Mouse (Mus musculus): Measurements from ENCODE around the gene Asic1. TPM values are rescaled to one million over a fixed set of nuclear protein-coding genes. Genes with fewer than 3 reads are reported as not detected.
A peak's percentile ranks its signal among the peaks of the same experiment; 100 is the strongest.

The Asic1 gene
- polyA plus RNA-seq, 1 experiment from 2014 or later = 29.0 TPM

DNA sequence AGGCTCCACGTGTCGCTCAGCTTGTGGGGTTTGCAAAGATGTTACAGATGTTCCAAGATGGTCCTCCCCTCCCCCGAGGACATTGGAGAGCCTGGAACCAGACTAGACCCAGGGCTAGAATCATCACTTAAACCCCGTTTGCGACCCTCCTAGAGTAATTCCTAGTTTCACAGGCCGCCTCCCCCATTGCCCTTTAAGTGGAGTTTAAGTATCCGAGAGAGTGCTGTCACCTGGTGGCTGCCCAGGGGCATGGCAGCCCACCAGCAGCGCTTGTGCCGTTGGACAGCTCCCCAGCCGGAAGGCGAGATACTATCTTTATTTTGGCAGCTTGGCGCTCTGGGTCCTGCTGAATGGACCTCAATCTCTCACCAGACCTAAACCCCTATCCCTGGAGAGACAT lies 1.3 kb upstream of the Asic1 start:
- Histone ChIP-seq H3K9me3 (no peaks in the 10 kb centered on the region), H3K27me3 (ENCODE audit: insufficient read depth, poor library complexity, severe bottlenecking) (peaks cover 91% of the 10 kb centered on the region), H3K36me3 (no peaks in the 10 kb centered on the region), H3K4me1 (replicated peaks) (peaks cover 75% of the 10 kb centered on the region), H3K27ac (no peak overlapping the region; the same call in 1 of the 2 replicates), H3K4me3 (peak overlapping the region; percentile 5; the same call in 1 of the 2 replicates)
- 2% methylated on average over 12 of the region's 12 CpGs for WGBS
- peak; percentile 74 for DNase-seq (ENCODE audit: low spot score)

DNA sequence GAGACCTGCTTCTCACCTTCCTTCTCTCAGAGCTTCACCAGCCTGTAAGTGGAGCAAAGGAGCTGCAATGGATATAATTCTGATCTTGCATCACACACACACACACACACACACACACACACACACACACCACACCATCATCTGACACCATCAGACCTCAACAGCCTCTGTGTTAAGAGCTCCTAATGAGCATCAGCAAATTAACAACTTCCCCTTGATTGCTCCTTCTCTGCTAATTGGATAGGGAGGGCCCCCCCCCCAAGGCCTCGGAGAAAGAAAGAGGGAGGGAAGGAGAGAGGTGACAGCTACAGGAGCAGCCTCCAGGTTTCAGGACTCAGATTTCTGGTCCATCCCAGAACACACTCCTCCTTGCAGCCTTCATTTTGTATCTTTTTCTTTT lies 776 bp upstream of the Asic1 start:
- Histone ChIP-seq H3K27me3 (ENCODE audit: insufficient read depth, poor library complexity, severe bottlenecking) (peaks cover 88% of the 10 kb centered on the region), H3K9me3 (no peaks in the 10 kb centered on the region), H3K27ac (no peak overlapping the region; the same call in 1 of the 2 replicates), H3K36me3 (no peaks in the 10 kb centered on the region), H3K4me3 (peak overlapping the region; percentile 5; the same call in 1 of the 2 replicates), H3K4me1 (replicated peaks) (peaks cover 70% of the 10 kb centered on the region)
- DNase-seq (ENCODE audit: low spot score) = no peak
- WGBS = 13% methylated on average over 1 of the region's 1 CpGs

DNA sequence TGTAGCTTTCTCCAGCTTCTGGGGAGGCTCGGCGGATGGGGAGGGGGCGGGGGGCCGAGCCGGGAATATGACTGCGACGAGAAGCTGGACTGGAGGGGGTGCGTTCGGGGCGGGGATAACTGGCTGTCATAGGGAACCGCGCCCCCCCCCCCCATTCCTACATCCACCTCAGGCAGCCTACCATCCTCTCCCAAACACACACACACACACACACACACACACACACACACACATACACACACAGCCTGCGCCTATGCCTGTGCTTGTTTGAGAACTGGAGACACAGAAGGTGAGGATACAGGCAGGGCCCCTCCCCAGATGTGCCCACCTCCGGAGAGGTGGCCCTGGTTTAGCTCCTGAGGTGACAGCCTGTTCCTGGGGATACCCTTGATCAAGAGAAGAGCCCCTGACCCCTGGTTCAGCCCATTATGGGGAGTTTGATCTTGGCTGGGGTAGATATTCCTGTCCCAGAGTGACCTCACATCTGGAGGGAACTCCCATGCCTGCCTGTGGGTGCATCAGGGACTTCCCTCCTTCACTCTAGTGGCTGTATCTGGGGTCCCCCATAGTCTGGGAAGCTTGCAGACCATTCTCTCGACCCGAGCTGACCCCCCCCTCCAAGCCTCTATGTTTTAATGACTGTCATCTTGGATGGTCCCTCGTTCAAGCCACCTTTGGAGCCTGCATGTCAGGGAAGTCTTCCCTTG lies 949 bp downstream of the Asic1 start:
- WGBS = 13% methylated on average over 15 of the region's 17 CpGs
- no peak for DNase-seq (ENCODE audit: low spot score)

DNA sequence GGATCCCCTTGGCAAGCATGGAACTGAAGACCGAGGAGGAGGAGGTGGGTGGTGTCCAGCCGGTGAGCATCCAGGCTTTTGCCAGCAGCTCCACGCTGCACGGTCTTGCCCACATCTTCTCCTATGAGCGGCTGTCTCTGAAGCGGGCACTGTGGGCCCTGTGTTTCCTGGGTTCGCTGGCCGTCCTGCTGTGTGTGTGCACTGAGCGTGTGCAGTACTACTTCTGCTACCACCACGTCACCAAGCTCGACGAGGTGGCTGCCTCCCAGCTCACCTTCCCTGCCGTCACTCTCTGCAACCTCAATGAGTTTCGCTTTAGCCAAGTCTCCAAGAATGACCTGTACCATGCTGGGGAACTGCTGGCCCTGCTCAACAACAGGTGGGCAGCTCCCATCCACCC lies 1.6 kb downstream of the Asic1 start:
- no peak for DNase-seq (ENCODE audit: low spot score)
- H3K9me3 ChIP-seq = no peaks in the 10 kb centered on the region
- WGBS = 79% methylated on average over 14 of the region's 14 CpGs
- H3K4me3 ChIP-seq = peak overlapping the region; percentile 75; the same call in 1 of the 2 replicates
- H3K4me1 ChIP-seq (replicated peaks) = peaks cover 53% of the 10 kb centered on the region
- H3K27ac ChIP-seq = no peak overlapping the region
- H3K36me3 ChIP-seq = no peaks in the 10 kb centered on the region
- peaks cover 68% of the 10 kb centered on the region for H3K27me3 ChIP-seq (ENCODE audit: insufficient read depth, poor library complexity, severe bottlenecking)

More for the DNA sequence above, 949 bp downstream of the Asic1 start:
- Histone ChIP-seq H3K27me3 (ENCODE audit: insufficient read depth, poor library complexity, severe bottlenecking) (peaks cover 75% of the 10 kb centered on the region), H3K9me3 (no peaks in the 10 kb centered on the region), H3K4me1 (replicated peaks) (peaks cover 55% of the 10 kb centered on the region), H3K36me3 (no peaks in the 10 kb centered on the region), H3K4me3 (peak overlapping the region; percentile 75), H3K27ac (peak overlapping the region; percentile 89)

DNA sequence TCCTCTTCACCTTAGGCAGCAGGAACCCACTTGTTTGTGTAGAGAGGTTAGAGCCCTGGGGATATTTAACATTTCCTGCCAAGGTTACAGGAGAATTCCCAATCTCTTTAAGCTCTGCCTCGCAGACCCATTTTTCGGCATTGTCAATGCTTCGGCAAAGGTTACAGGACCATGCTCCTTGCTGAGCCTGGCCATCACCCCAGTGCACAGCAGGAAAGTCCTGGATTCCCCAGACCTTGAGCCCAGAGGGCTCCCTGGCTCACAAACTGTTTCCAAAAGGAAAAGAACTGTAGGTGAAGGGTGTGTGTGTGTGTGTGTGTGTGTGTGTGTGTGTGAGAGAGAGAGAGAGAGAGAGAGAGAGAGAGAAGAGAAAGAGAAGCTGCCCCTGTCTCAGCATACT lies 4.7 kb downstream of the Asic1 start:
- Histone ChIP-seq H3K4me3 (no peak overlapping the region), H3K9me3 (no peaks in the 10 kb centered on the region), H3K36me3 (no peaks in the 10 kb centered on the region), H3K27me3 (ENCODE audit: insufficient read depth, poor library complexity, severe bottlenecking) (peaks cover 45% of the 10 kb centered on the region), H3K27ac (no peak overlapping the region), H3K4me1 (replicated peaks) (peaks cover 62% of the 10 kb centered on the region)
- DNase-seq (ENCODE audit: low spot score) = no peak
- WGBS = 74% methylated on average over 3 of the region's 3 CpGs

DNA sequence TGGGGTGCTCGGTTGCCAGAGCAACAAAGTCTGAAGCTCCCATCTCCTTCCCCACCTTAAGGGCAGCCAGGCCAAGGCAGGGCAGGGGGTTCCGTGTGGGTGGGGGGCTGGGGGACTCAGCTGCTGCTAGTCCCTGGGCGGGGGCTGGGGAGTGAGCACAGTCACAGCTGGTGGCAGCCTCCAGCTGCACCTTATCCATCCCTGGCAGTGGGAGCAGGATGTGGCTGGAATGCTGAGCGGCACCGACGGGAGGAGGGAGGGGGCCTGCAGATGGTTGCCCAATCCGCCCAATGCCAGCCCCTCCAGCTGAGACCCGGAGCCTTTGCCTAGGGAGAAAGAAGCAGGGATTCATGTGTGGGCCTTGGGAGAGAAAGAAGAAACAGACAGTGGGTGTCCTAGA lies 6.9 kb downstream of the Asic1 start:
- H3K27me3 ChIP-seq (ENCODE audit: insufficient read depth, poor library complexity, severe bottlenecking) = peaks cover 23% of the 10 kb centered on the region
- H3K36me3 ChIP-seq = no peaks in the 10 kb centered on the region
- no peak overlapping the region for H3K4me3 ChIP-seq
- peak; percentile 40 for DNase-seq (ENCODE audit: low spot score)
- peak overlapping the region; percentile 75 for H3K27ac ChIP-seq
- H3K9me3 ChIP-seq = no peaks in the 10 kb centered on the region
- H3K4me1 ChIP-seq (replicated peaks) = peaks cover 42% of the 10 kb centered on the region
- WGBS = 31% methylated on average over 8 of the region's 8 CpGs

DNA sequence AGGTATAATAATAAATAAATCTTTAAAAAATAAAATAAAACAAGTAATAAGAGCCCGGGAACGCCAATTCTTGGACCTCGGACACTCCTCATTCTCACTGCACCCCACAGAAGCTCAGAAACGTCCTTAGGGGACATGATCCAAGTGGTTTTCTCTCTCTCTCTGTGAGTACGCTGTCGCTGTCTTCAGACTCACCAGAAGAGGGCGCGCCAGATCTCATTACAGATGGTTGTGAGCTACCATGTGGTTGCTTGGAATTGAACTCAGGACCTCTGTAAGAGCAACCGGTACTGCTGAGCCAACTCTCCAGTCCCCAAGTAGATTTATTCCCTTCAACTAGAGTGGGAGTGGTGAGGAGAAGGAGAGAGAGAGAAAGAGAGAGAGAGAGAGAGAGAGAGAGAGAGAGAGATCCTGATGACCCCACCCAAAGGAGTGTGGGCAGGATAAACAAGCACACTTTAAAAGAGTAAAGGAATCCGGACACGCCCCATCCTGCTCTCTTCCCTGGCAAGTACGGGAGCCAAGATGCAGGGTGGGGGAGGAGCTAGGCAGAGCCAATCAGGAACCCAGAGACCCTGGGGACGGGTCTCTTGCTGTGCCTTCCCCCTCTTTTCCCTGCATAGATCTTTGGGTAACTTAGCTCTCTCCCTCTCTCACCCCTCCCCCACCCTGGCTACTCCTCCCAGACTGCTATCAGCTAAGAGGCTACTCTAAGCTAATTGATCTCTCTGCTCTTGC lies 8.1 kb downstream of the Asic1 start:
- WGBS = 15% methylated on average over 13 of the region's 13 CpGs
- H3K4me3 ChIP-seq = no peak overlapping the region
- peak overlapping the region; percentile 42; the same call in 1 of the 2 replicates for H3K27ac ChIP-seq
- no peaks in the 10 kb centered on the region for H3K36me3 ChIP-seq
- H3K27me3 ChIP-seq (ENCODE audit: insufficient read depth, poor library complexity, severe bottlenecking) = peaks cover 13% of the 10 kb centered on the region
- DNase-seq (ENCODE audit: low spot score) = peak; percentile 47
- H3K9me3 ChIP-seq = no peaks in the 10 kb centered on the region
- H3K4me1 ChIP-seq (replicated peaks) = peaks cover 34% of the 10 kb centered on the region

DNA sequence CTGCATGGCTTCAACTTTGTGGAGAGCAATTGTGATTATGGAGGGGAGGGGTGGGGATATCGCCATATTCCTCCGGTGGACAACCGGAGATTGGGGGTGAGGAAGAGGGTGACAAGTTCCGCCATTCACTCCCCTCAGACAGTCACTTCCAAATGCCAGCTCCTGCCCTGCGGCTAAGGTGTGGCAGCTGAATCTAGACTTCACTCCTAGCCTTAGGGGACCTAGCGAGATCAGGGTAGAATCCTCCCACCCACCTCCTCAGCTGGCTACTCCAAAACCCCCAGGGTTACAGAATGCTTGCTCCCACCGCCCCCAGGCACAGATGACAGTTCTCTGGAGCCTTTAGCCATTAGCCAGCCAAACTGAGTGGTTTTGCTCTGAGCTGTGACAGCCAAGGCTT lies 8.8 kb downstream of the Asic1 start:
- H3K36me3 ChIP-seq = no peaks in the 10 kb centered on the region
- WGBS = 59% methylated on average over 7 of the region's 7 CpGs
- H3K4me3 ChIP-seq = no peak overlapping the region
- no peak for DNase-seq (ENCODE audit: low spot score)
- no peaks in the 10 kb centered on the region for H3K9me3 ChIP-seq
- peaks cover 5% of the 10 kb centered on the region; the same call in 1 of the 2 replicates for H3K27me3 ChIP-seq (ENCODE audit: insufficient read depth, poor library complexity, severe bottlenecking)
- H3K27ac ChIP-seq = peak overlapping the region; percentile 57
- H3K4me1 ChIP-seq (replicated peaks) = peaks cover 31% of the 10 kb centered on the region

DNA sequence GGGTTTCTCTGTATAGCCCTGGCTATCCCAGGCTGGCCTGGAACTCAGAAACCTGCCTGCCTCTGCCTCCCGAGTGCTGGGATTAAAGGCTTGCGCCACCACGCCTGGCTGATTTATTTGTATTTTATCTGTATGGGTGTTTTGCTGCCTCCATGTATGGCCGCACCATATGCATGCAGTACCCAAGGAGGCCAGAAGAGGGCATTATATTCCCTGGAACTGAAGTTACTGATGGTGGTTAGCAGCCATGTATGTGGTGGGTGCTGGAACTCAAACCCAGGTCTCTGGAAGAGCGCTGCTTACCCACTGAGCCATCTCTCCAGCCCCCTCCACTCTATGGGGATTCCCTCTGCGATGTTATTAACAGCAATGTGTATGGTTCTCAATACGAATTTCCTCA lies 12.7 kb downstream of the Asic1 start:
- no peak for DNase-seq (ENCODE audit: low spot score)
- H3K9me3 ChIP-seq = no peaks in the 10 kb centered on the region
- H3K4me1 ChIP-seq (replicated peaks) = peaks cover 15% of the 10 kb centered on the region
- 91% methylated on average over 7 of the region's 7 CpGs for WGBS
- no peaks in the 10 kb centered on the region for H3K36me3 ChIP-seq
- H3K4me3 ChIP-seq = no peak overlapping the region
- H3K27me3 ChIP-seq (ENCODE audit: insufficient read depth, poor library complexity, severe bottlenecking) = no peaks in the 10 kb centered on the region
- H3K27ac ChIP-seq = no peak overlapping the region

DNA sequence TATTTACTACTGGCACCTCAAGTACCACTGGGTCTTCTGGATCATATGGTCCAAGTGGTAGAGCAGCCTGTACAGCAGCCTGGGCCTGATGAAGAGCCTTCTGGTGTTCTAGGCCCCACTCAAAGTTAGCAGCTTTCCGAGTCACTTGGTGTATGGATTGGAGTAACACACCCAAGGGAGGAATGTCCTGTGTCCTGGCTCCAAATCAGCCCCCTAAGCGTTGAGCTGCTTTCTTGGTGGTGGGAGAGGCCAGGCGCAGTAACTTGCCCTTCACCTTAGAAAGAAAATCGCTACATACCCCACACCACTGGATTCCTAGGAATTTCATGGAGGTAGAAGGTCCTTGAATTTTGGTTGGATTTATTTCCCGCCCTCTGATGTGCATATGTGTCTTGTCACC lies 14.0 kb downstream of the Asic1 start:
- DNase-seq (ENCODE audit: low spot score) = no peak
- WGBS = 93% methylated on average over 5 of the region's 5 CpGs
- Histone ChIP-seq H3K27me3 (ENCODE audit: insufficient read depth, poor library complexity, severe bottlenecking) (no peaks in the 10 kb centered on the region), H3K27ac (no peak overlapping the region), H3K4me3 (no peak overlapping the region), H3K4me1 (replicated peaks) (peaks cover 12% of the 10 kb centered on the region), H3K36me3 (no peaks in the 10 kb centered on the region), H3K9me3 (no peaks in the 10 kb centered on the region)

DNA sequence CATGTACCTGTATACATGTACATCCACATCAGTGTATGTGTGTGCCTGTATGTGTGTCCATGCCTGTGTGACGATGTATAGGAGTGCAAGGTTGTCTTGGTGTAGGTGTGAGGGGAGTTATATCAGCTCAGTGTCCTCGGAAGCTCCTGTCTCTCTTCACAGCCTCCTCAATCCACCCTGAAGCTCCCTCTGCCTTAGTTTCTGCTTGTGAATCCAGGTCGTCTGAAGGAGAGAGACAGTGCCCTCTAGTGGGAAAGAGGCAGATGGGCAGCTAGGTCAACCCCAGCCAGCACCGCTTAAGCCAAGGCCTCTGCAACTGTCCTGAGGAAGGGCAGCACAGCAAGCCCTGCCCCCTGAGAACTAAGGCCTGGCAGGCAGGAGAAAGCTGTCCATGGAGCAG lies 18.5 kb downstream of the Asic1 start:
- H3K36me3 ChIP-seq = no peaks in the 10 kb centered on the region

DNA sequence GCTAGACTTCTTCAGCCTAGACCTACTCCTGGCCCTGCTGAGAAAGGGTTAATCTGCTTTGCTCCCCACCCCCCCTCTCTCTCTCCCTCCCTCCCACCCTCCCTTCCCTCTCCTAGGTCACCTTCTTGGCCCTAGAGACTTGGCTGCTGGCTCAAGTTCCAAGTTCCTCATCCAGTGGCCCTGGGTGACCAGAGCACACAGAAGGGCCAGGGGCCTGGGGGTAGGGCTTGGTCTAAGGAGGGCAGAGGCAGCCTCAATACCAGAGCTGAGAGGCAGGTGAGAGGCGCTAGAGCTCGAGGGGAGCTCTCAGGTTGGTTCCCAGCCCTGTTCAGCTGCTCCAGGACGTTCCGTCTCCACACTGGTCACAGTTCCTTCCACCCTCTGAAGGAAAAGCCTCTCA lies 20.8 kb downstream of the Asic1 start:
- peak overlapping the region; percentile 65; the same call in 1 of the 2 replicates for H3K27ac ChIP-seq
- H3K36me3 ChIP-seq = peaks cover 5% of the 10 kb centered on the region; the same call in 1 of the 2 replicates
- peak overlapping the region; percentile 6; the same call in 1 of the 2 replicates for H3K4me3 ChIP-seq
- no peaks in the 10 kb centered on the region for H3K9me3 ChIP-seq
- peaks cover 47% of the 10 kb centered on the region for H3K4me1 ChIP-seq (replicated peaks)
- DNase-seq (ENCODE audit: low spot score) = peak; percentile 6
- WGBS = 29% methylated on average over 4 of the region's 4 CpGs
- 0 out of 2 replicates have a peak, but pooled peaks cover 8% of the 10 kb centered on the region for H3K27me3 ChIP-seq (ENCODE audit: insufficient read depth, poor library complexity, severe bottlenecking)

More for the DNA sequence above, 18.5 kb downstream of the Asic1 start:
- Histone ChIP-seq H3K4me1 (replicated peaks) (peaks cover 38% of the 10 kb centered on the region), H3K27ac (peak overlapping the region; percentile 9; the same call in 1 of the 2 replicates), H3K4me3 (no peak overlapping the region), H3K27me3 (ENCODE audit: insufficient read depth, poor library complexity, severe bottlenecking) (0 out of 2 replicates have a peak, but pooled peaks cover 8% of the 10 kb centered on the region), H3K9me3 (no peaks in the 10 kb centered on the region)
- WGBS = 4% methylated on average over 4 of the region's 4 CpGs
- DNase-seq (ENCODE audit: low spot score) = peak; percentile 66

DNA sequence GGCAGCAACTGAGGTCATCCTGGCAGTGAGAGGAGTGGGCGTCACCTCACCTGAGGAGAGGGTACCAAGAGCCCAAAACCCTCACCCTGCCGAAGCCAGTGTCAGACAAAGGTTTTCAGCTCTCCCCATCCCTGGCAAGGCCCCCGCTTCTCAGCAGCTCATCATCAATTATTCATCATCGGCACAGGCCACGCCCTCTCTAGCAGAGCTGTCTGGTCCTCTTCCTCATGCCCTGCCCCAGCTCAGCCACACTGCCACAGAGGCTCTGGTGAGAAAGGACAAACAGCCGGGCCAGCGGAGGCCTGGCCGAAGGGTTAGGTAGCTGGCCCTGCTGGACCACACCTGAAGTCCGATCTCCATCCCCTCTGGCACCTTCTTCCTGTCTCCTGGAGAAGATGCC lies 21.8 kb downstream of the Asic1 start:
- Histone ChIP-seq H3K36me3 (peaks cover 14% of the 10 kb centered on the region; the same call in 1 of the 2 replicates), H3K9me3 (no peaks in the 10 kb centered on the region), H3K4me3 (peak overlapping the region; percentile 18; the same call in 1 of the 2 replicates), H3K4me1 (replicated peaks) (peaks cover 49% of the 10 kb centered on the region), H3K27ac (peak overlapping the region; percentile 82), H3K27me3 (ENCODE audit: insufficient read depth, poor library complexity, severe bottlenecking) (peaks cover 16% of the 10 kb centered on the region)
- 57% methylated on average over 9 of the region's 9 CpGs for WGBS
- DNase-seq (ENCODE audit: low spot score) = peak; percentile 31

Data from hindbrain, embryonic 10.5 days (tissue).